Mouse (Mus musculus) thymus, adult 2 months (tissue): ENCODE results near the gene Rnf41.

Source experiments
- CTCF ChIP-seq: fragments of 200-500 bp; IDR thresholded peaks from 2 replicates; pipeline ENCODE4 v1.5.1; 2012; ENCODE audit warnings: mild to moderate bottlenecking, control low read depth, low read length, moderate library complexity, borderline replicate concordance; ENCODE audit not compliant: control insufficient read depth, poor library complexity, insufficient read depth; ENCODE audit errors: extremely low read depth
- POLR2A ChIP-seq: fragments of 200-500 bp; IDR thresholded peaks from 2 replicates; pipeline ENCODE4 v1.6.1; 2012; ENCODE audit warnings: mild to moderate bottlenecking, low read length, control low read depth, moderate library complexity; ENCODE audit not compliant: control insufficient read depth, poor library complexity, insufficient read depth; ENCODE audit errors: extremely low read depth

DNA sequence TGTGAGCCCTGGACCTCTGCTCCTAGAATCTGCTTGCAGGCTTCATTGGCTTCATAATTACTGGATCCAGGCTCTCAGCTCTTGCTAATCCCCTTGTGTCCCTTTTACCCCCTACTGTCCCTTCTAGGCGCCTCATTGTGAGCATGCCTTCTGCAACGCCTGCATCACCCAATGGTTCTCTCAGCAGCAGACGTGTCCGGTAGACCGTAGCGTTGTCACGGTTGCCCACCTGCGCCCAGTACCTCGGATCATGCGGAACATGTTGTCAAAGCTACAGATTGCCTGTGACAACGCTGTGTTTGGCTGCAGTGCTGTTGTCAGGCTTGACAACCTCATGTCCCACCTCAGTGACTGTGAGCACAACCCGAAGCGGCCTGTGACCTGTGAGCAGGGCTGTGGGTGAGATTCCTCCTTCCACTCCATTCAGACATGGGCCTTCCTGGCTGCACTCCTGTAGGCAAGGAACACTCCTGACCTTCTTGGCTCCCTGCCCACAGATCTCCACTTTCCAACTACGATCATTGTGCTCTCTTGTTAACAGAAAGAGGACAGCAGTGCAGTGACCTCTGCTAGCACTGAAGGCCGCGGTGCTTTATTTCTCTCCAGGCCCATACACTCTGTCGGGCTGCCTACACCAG is 23.8 kb downstream of the Rnf41 start:
- TF ChIP-seq POLR2A (no peak), CTCF (no peak)
